Mouse (Mus musculus) embryonic facial prominence, embryonic 10.5 days (tissue): ENCODE data around the gene Mustn1. TPM values are rescaled to one million over a fixed set of nuclear protein-coding genes. Genes with fewer than 3 reads are reported as not detected.

Experiments
- DNase-seq: peaks from one replicate; pipeline ENCODE4 v3.0.0-alpha.2; 2017; ENCODE audit warnings: low spot score
- H3K27ac ChIP-seq: fragments of 300-500 bp; sonication (generic); replicated peaks from 2 replicates; pipeline ENCODE4 v1.5.1; 2016; ENCODE audit warnings: mild to moderate bottlenecking
- H3K27me3 ChIP-seq: fragments of 300-500 bp; sonication (generic); replicated peaks from 2 replicates; pipeline ENCODE4 v1.6.1; 2016; ENCODE audit warnings: low read depth, mild to moderate bottlenecking; ENCODE audit not compliant: poor library complexity, severe bottlenecking
- H3K36me3 ChIP-seq: fragments of 300-500 bp; sonication (generic); replicated peaks from 2 replicates; pipeline ENCODE4 v1.6.1; 2016; ENCODE audit warnings: mild to moderate bottlenecking, moderate library complexity
- H3K4me1 ChIP-seq: fragments of 300-500 bp; sonication (generic); 2 replicates; pipeline ENCODE4 v1.6.1; 2016
- H3K4me3 ChIP-seq: fragments of 300-500 bp; sonication (generic); 2 replicates; pipeline ENCODE4 v1.5.1; 2016; ENCODE audit warnings: mild to moderate bottlenecking, moderate library complexity
- H3K9me3 ChIP-seq: fragments of 300-500 bp; sonication (generic); 2 replicates; pipeline ENCODE4 v1.6.1; 2016; ENCODE audit warnings: mild to moderate bottlenecking
- WGBS: fragments of 180-500 bp; shearing (Covaris S2); methylation state at CpG from one replicate; pipeline ENCODE4 v1.1.7; 2016; 5-methylcytosine and 5-hydroxymethylcytosine counted together
- polyA plus RNA-seq: library from polyadenylated mRNA; unstranded; fragments of >200 nt; fragmentation: Nextera tagmentation; extraction: Ambion mirVana; gene quantifications from 2 replicates; pipeline ENCODE4 v1.2.1, GENCODE M21; 2016

The Mustn1 gene
- polyA plus RNA-seq, 1 experiment from 2014 or later, result 0.67 TPM

- WGBS, result 89% methylated on average over 1 of the region's 1 CpGs
- no peak for DNase-seq
- Histone ChIP-seq H3K9me3 (no peaks in the 10 kb centered on the region), H3K36me3 (no peaks in the 10 kb centered on the region), H3K27me3 (no peaks in the 10 kb centered on the region), H3K27ac (no peak overlapping the region), H3K4me1 (no peaks in the 10 kb centered on the region), H3K4me3 (no peak overlapping the region)
Observed at GRCm38 (mm10) chr14:30916516-30916915, 37.5 kb downstream of the Mustn1 start.

GRCm38 (mm10) chr14:30922053-30922670 is 43.2 kb downstream of the Mustn1 start:
- no peaks in the 10 kb centered on the region for H3K9me3 ChIP-seq
- H3K36me3 ChIP-seq, result no peaks in the 10 kb centered on the region
- no peak overlapping the region for H3K4me3 ChIP-seq
- DNase-seq, result no peak
- 70% methylated on average over 8 of the region's 8 CpGs for WGBS
- H3K4me1 ChIP-seq, result peaks cover 12% of the 10 kb centered on the region
- no peaks in the 10 kb centered on the region for H3K27me3 ChIP-seq
- H3K27ac ChIP-seq, result peak overlapping the region; percentile 30; the same call in 1 of the 2 replicates

- Histone ChIP-seq H3K27me3 (no peaks in the 10 kb centered on the region), H3K4me3 (no peak within 1 kb of the TSS), H3K4me1 (peaks cover 12% of the 10 kb centered on the region), H3K27ac (0 out of 2 replicates have a peak within 1 kb of the TSS, but pooled peaks have one; percentile 14), H3K9me3 (no peaks in the 10 kb centered on the region), H3K36me3 (no peaks in the 10 kb centered on the region)
- no peak for DNase-seq
- WGBS, result 77% methylated on average over 6 of the region's 6 CpGs
Observed at GRCm38 (mm10) chr14:30923375-30924105, 44.5 kb downstream of the Mustn1 start, which contains the start of gene Itih3. TSS of gene Itih3 (minus strand) at chr14:30923760.

GRCm38 (mm10) chr14:30925492-30925891 is 46.5 kb downstream of the Mustn1 start:
- Histone ChIP-seq H3K36me3 (no peaks in the 10 kb centered on the region), H3K4me1 (peaks cover 12% of the 10 kb centered on the region), H3K4me3 (no peak overlapping the region), H3K27me3 (no peaks in the 10 kb centered on the region), H3K9me3 (no peaks in the 10 kb centered on the region), H3K27ac (no peak overlapping the region)
- WGBS, result 91% methylated on average over 3 of the region's 3 CpGs
- no peak for DNase-seq

GRCm38 (mm10) chr14:30930386-30930785 is 51.4 kb downstream of the Mustn1 start:
- Histone ChIP-seq H3K27ac (no peak overlapping the region), H3K36me3 (no peaks in the 10 kb centered on the region), H3K4me3 (no peak overlapping the region), H3K27me3 (no peaks in the 10 kb centered on the region), H3K4me1 (no peaks in the 10 kb centered on the region), H3K9me3 (no peaks in the 10 kb centered on the region)
- 91% methylated on average over 4 of the region's 4 CpGs for WGBS
- DNase-seq, result no peak

Other genes with a start within 250 kb of the Mustn1 start
- 15.5 and 15.7 TPM in 2 replicates for gene Rft1, start 224.8 kb upstream of the Mustn1 start, polyA plus RNA-seq
- 17.0 and 18.5 TPM in 2 replicates for gene Sfmbt1, start 164.4 kb upstream of the Mustn1 start, polyA plus RNA-seq
- 29.5 and 30.2 TPM in 2 replicates for gene Tmem110, start 53.6 kb upstream of the Mustn1 start, polyA plus RNA-seq
- not detected in 2 replicates for gene Itih4, start 7.3 kb downstream of the Mustn1 start, polyA plus RNA-seq
- 0.36 TPM in 1 of 2 replicates, not detected in the other for gene Itih3, start 44.6 kb downstream of the Mustn1 start, polyA plus RNA-seq
- not detected in 2 replicates for gene Itih1, start 64.1 kb downstream of the Mustn1 start, polyA plus RNA-seq
- gene Nek4, start 72.2 kb downstream of the Mustn1 start, polyA plus RNA-seq, result 20.2 and 22.1 TPM in 2 replicates
- 37.0 and 40.2 TPM in 2 replicates for gene Glt8d1, start 122.2 kb downstream of the Mustn1 start, polyA plus RNA-seq
- gene Spcs1, start 122.5 kb downstream of the Mustn1 start, polyA plus RNA-seq, result 255 and 262 TPM in 2 replicates
- 153 and 163 TPM in 2 replicates for gene Pbrm1, start 139.9 kb downstream of the Mustn1 start, polyA plus RNA-seq
- 149 and 151 TPM in 2 replicates for gene Gnl3, start 140.0 kb downstream of the Mustn1 start, polyA plus RNA-seq
- gene Smim4, start 249.8 kb downstream of the Mustn1 start, polyA plus RNA-seq, result 62.3 and 63.3 TPM in 2 replicates